Mouse (Mus musculus) regulatory T cell (primary cell): ENCODE results near the gene Gpr75.

Experiments used
- in situ Hi-C: fragments of 300-600 bp; cut with MboI, MseI; formaldehyde crosslinking; loops from one replicate; pipeline ENCODE4 v1.15.1; 2025; ENCODE audit warnings: high pct_unique_total_duplicates

The Gpr75 gene

DNA sequence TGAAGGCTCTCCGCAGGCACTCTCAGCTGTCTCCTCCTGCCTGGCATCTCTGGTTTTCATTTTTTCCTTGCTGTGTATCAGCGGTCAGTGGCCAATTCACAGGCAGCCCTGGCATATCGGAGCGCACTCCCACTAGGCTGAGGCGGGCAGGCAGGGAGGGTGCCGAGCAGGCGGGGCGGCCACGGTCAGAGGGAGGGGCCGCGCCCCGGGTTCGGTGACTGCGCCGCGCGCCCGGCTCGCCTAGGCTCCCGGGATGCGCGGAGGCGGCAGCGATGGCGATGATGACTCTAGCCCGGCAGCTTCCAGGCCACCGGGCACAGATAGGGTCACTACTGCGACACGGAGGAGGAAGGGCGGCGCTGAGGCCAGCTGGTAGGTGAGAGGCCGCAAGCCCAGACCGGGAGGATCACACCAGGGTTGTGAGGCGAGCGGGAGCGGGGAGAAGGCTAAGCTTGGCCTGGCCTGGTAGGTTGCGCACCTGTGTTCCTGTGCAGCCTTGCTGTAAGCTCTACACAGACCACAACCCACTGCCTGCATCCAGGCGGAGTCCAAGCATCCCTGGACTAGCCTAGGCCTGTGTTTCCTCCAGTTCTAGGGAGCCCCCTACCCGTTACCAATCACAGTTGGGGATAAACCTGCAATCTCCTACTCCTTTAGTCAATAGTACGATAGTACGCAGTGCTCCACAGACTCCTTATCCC, at the start of gene Gpr75, which contains the start of gene Asb3:
Gene Gpr75 (plus strand): TSS at position 188 of the 701 bp plus-strand sequence.
Gene Asb3 (plus strand): TSS at position 246 of the 701 bp plus-strand sequence.
- in situ Hi-C loops = no loop called here

- in situ Hi-C loops = no loop called here
Observed at GRCm38 (mm10) chr11:30838793-30839192, 46.4 kb upstream of the Gpr75 start.

DNA sequence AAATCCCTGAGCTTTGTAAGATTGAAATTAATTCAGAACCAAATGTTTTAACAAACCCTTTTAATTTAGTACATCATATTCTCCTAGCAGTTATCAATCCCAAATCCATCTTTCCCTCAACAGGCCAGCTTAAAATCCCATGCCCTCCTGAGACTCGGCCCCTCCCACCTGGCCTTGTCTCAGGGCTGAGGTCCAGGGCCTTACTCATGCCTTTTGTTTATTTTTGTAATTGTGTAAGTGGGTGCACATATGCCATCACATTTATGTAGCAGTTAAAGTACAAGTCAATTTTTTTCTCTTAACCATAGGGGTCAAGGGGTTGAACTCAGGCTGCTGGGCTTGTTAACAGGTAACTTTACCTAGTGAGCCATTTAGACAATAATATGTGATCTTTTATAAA, 40.8 kb upstream of the Gpr75 start:
- in situ Hi-C loops = no loop called here

GRCm38 (mm10) chr11:30872425-30872824, 12.7 kb upstream of the Gpr75 start:
- in situ Hi-C loops = no loop called here

DNA sequence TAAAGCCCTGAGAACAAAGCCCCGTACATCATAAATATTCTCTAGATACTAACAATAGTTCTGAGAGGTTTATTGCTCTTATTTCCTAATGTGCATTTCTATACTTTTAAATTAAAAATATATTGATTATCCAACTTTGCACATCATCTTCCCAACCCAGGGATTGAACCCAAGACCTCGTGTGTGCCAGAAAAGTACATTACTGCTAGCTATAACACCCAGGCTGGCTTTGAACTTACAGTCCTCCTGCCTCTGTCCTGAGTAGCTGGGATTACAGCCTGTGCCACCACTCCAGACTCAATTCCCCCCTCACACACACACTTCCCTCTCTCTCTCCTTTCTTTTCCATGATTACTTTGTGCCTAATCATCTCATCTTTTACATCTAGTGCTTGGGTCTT, 3.0 kb downstream of the Gpr75 start:
- in situ Hi-C loops = no loop called here

- in situ Hi-C loops = no loop called here
Observed at GRCm38 (mm10) chr11:30896201-30896600, 11.0 kb downstream of the Gpr75 start.

DNA sequence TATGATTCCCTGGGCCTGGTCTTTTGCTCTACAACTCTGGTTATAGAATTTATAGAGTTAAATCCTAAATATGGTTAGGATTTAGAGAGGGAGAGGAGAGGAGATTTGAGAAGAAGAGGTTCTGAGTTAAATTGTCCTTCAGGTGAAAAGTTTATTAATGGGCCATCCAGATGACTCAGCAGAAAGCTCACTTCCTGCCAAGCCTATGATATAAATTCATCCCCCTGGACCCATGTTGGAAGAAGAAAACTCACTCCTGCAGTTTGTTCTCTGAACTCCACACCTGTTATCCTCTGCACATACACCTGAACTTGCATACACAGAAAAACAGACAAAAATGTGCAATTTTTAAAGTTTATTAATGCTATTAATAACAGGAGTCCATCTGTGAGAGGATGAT, 14.2 kb downstream of the Gpr75 start:
- in situ Hi-C loops = no loop called here

- in situ Hi-C loops = no loop called here
Observed at GRCm38 (mm10) chr11:30912311-30912710, 27.2 kb downstream of the Gpr75 start.

GRCm38 (mm10) chr11:30920641-30921040, 35.5 kb downstream of the Gpr75 start:
- in situ Hi-C loops = no loop called here

GRCm38 (mm10) chr11:30923283-30923682, 38.1 kb downstream of the Gpr75 start:
- in situ Hi-C loops = no loop called here

DNA sequence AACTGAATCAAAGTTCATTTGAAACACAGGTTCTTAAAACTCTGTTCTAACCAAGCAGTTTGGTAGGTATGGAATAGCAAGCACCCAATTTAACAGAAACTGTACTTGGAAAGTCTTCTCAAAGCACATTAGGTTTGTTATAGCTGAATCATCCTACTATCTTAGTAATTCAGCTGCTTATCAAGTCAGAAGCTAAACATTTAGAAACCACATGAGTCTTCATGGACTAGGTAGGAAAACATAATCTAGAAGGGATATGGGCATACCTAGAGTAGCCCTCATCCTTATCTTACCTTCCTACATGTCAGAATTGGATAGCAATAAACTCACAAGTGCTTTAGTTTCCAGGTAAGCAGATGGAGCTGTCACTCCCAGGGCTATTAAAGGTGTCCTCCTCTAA, 42.9 kb downstream of the Gpr75 start:
- in situ Hi-C loops = no loop called here

- in situ Hi-C loops = no loop called here
Observed at GRCm38 (mm10) chr11:30928498-30928897, 43.3 kb downstream of the Gpr75 start.
